Mouse (Mus musculus) C2C12 (cell line): ENCODE results near the gene Hpn.

Source experiments
- CEBPB ChIP-seq: IDR thresholded peaks from one replicate; pipeline ENCODE4 v1.6.1; 2011; ENCODE audit warnings: low read depth, mild to moderate bottlenecking, control low read depth, moderate library complexity
- CTCF ChIP-seq: IDR thresholded peaks from one replicate; pipeline ENCODE4 v1.5.1; 2011; ENCODE audit not compliant: control insufficient read depth, insufficient read depth, insufficient read length
- FOSL1 ChIP-seq: IDR thresholded peaks from one replicate; pipeline ENCODE4 v1.8.0; 2011; ENCODE audit warnings: mild to moderate bottlenecking, low read length; ENCODE audit not compliant: poor library complexity, insufficient read depth, severe bottlenecking
- MYOD1 ChIP-seq: IDR thresholded peaks from one replicate; pipeline ENCODE4 v1.6.1; 2011; ENCODE audit warnings: low read depth; ENCODE audit not compliant: control insufficient read depth, insufficient read length
- MYOG ChIP-seq: IDR thresholded peaks from one replicate; pipeline ENCODE4 v1.6.1; 2011; ENCODE audit not compliant: control insufficient read depth, insufficient read length; ENCODE audit errors: extremely low read depth
- USF1 ChIP-seq: IDR thresholded peaks from one replicate; pipeline ENCODE4 v1.6.1; 2011; ENCODE audit warnings: low read depth, mild to moderate bottlenecking, control low read depth, moderate library complexity

GRCm38 (mm10) chr7:31086175-31086755, 28.8 kb downstream of the Hpn start:
- TF ChIP-seq FOSL1 (no peak), CTCF (no peak), CEBPB (no peak), MYOG (no peak), USF1 (no peak), MYOD1 (no peak)
